Mouse (Mus musculus): ENCODE results near the gene D17H6S53E.

The D17H6S53E gene

DNA sequence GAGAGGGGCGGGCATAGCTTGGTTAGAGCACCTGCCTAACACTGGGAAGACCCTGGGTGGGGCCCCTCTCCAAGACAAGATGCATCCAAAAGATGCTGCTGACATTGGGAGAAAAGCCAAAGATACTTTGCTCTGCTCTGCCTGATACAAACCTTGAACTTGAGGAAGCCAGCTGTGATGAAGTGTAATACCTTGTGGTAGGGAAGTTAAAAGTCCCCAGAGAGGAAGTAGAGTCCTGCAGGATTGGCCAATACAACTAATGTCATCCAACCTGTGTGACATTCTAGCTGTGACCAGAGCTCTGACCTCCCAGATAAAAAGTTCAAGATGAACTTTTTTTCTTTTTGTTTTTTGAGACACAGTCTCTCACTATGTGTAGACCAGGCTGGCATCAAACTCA, 1.1 kb upstream of the D17H6S53E start:
- in situ Hi-C loops (cut with MboI; ENCODE audit: unreplicated experiment in 2 of 2) = loop anchor here in 1 of 2 experiments (5.0 to 25.0 kb wide), 2 partner anchors 107 to 387 kb away; partner anchors contain the start of genes Atp6v1g2, Cchcr1, Pou5f1 and Tcf19

- in situ Hi-C loops (cut with MboI; ENCODE audit: unreplicated experiment in 2 of 2) = loop anchor here in 1 of 2 experiments (5.0 to 25.0 kb wide), 2 partner anchors 107 to 387 kb away; partner anchors contain the start of genes Atp6v1g2, Cchcr1, Pou5f1 and Tcf19
Measured at GRCm38 (mm10) chr17:35125578-35125977, 595 bp upstream of the D17H6S53E start.

DNA sequence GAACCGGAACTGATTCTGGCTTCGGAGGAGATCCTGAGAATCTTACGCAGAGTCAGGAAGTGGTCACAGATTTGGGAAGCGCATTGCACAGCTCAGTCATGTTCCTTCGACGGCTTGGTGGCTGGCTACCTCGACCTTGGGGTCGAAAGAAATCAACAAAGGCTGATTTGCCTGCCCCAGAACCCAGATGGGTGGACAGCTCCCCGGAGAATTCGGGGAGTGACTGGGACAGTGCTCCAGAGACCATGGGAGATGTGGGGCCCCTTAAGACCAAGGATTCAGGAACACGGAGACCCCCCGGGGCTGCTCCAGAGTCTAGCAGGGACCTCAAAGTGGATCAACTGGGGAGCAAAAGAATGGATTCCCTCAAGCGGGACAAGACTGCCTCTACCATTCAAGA, 844 bp downstream of the D17H6S53E start:
- in situ Hi-C loops (cut with MboI; ENCODE audit: unreplicated experiment in 2 of 2) = loop anchor here in 1 of 2 experiments (5.0 to 25.0 kb wide), 2 partner anchors 105 to 385 kb away; partner anchors contain the start of genes Atp6v1g2, Cchcr1, Pou5f1 and Tcf19

DNA sequence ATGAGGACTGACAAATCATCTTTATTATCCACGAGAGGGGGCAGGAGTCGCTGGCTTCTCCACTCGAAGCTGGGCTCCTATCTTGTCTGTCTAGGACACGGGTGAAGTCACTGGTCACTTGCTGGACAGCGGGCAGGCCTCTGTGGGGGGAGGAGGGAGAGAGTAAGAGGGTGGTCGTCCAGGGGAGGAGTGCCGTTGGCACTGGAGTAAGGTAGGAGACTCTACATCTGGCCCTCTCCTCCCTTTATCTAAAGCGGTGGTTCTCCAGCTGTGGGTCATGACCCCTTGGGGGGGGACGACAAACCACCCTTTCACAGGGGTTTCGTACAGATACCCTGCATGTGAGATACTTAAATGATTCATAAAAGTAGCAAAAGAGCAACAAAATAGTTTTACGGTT, 2.8 kb downstream of the D17H6S53E start:
- in situ Hi-C loops (cut with MboI; ENCODE audit: unreplicated experiment in 2 of 2) = loop anchor here in 1 of 2 experiments (5.0 to 25.0 kb wide), 2 partner anchors 103 to 383 kb away; partner anchors contain the start of genes Atp6v1g2, Cchcr1, Pou5f1 and Tcf19

- in situ Hi-C loops (cut with MboI; ENCODE audit: unreplicated experiment in 2 of 2) = loop anchor here in 1 of 2 experiments (25.0 kb wide), 1 partner anchor 381 kb away; the partner anchor contains the start of genes Cchcr1, Pou5f1 and Tcf19
Measured at GRCm38 (mm10) chr17:35131038-35131437, 4.9 kb downstream of the D17H6S53E start.

- in situ Hi-C loops (cut with MboI; ENCODE audit: unreplicated experiment in 2 of 2) = loop anchor here in 1 of 2 experiments (25.0 kb wide), 1 partner anchor 381 kb away; the partner anchor contains the start of genes Cchcr1, Pou5f1 and Tcf19
Measured at GRCm38 (mm10) chr17:35131500-35132173, 5.5 kb downstream of the D17H6S53E start, which contains the start of gene Apom. Apom (minus strand) TSS chr17:35132050.

DNA sequence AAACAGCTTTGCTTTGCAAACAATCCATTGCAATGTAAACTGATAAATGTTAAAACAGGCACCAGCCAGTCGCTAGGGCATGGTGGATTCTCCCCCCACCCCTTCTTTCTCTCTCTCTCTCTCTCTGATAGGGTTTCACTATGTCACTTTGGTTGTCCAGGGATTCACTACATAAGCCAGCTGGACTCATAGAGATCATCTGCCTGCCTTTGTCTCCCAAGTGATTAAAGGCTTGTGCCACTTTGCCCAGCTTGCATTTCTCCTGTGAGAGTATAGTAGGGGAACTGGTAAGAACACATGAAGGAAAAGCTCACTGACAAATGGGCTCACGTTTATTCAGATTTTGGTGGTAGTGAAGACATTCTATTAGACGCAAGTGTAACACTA, 6.0 kb downstream of the D17H6S53E start:
- in situ Hi-C loops (cut with MboI; ENCODE audit: unreplicated experiment in 2 of 2) = loop anchor here in 1 of 2 experiments (25.0 kb wide), 1 partner anchor 380 kb away; the partner anchor contains the start of genes Cchcr1, Pou5f1 and Tcf19

GRCm38 (mm10) chr17:35133517-35133916, 7.3 kb downstream of the D17H6S53E start:
- in situ Hi-C loops (cut with MboI; ENCODE audit: unreplicated experiment in 2 of 2) = loop anchor here in 1 of 2 experiments (25.0 kb wide), 1 partner anchor 379 kb away; the partner anchor contains the start of genes Cchcr1, Pou5f1 and Tcf19

DNA sequence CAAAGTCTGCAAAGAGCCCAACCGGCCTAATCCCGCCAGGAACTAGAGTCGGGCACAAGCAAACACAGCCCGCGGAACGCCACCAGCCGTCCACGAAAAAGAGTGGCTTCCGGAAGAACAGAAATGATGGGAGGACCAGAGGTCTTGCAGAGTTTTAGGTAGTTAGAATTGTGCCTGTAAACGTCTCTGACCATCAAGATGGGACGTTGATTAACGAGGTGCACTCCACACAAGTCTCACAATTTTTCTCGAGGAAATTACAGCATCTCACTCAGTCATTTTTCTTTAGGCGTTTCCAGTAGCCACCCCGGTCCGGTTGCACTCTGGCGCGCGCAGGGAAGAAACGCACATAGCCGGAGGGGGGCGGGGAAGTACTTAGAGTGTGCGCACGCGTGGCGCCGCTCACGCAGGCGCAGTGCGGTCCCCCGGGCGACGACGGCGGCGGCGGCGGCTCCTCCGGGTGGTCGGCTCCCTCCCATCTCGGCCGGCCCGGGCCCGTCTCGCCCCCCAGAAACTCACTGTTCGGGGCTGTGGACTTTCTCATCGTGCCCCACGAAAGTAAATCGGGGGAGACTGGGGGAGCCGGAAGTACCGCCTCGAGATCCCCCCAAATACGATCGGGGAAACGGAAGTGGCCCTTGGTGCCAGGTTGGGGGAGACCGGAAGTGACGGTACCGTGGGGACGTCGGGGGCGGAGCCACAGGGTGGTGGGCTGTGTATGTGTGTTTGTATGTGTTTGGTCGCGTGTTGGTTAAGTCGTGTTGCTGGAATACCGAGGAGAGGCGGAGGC, 8.8 kb downstream of the D17H6S53E start, which contains the start of gene Bag6:
Bag6 (plus strand) TSS at position 378 of the 790 bp plus-strand sequence.
- in situ Hi-C loops (cut with MboI; ENCODE audit: unreplicated experiment in 2 of 2) = loop anchor here in 1 of 2 experiments (25.0 kb wide), 1 partner anchor 377 kb away; the partner anchor contains the start of genes Cchcr1, Pou5f1 and Tcf19

DNA sequence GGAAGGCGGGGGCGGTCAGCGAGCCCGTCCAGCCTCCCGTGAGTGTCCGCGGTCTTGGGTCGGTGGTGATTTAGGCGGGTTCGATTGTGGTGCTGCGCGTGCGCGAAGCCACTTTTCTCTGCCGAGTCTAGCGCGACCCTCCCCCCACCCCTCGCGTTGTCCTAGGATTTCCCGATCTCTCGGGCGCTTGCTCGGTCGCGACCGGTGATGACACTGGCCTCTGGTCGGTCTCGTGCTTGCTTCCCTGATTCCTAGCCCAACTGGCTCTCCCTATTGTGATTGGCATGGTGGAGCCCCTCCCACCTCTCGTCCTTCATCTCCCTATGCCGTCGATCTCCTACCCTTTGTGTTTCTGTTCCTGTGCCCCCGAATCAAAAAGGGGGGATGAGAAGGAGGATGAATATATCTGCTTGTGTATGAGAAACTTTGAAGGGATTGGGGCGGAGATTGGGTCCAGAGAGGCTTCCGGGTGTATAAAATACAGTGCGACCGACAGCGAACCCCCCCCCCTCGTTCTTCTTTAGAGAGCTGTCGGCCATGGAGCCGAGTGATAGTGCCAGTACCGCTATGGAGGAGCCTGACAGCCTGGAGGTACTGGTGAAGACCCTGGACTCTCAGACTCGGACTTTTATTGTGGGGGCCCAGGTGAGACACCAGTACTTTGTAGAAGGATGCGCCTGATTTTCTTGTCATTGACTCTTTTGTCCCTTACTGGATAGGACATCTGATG, 9.6 kb downstream of the D17H6S53E start:
- in situ Hi-C loops (cut with MboI; ENCODE audit: unreplicated experiment in 2 of 2) = loop anchor here in 1 of 2 experiments (25.0 kb wide), 1 partner anchor 377 kb away; the partner anchor contains the start of genes Cchcr1, Pou5f1 and Tcf19

GRCm38 (mm10) chr17:35139269-35139668, 13.1 kb downstream of the D17H6S53E start:
- in situ Hi-C loops (cut with MboI; ENCODE audit: unreplicated experiment in 2 of 2) = loop anchor here in 1 of 2 experiments (25.0 kb wide), 1 partner anchor 373 kb away; the partner anchor contains the start of genes Cchcr1, Pou5f1 and Tcf19

- in situ Hi-C loops (cut with MboI; ENCODE audit: unreplicated experiment in 2 of 2) = loop anchor here in 1 of 2 experiments (25.0 kb wide), 1 partner anchor 372 kb away; the partner anchor contains the start of genes Cchcr1, Pou5f1 and Tcf19
Measured at GRCm38 (mm10) chr17:35140490-35140996, 14.4 kb downstream of the D17H6S53E start.

DNA sequence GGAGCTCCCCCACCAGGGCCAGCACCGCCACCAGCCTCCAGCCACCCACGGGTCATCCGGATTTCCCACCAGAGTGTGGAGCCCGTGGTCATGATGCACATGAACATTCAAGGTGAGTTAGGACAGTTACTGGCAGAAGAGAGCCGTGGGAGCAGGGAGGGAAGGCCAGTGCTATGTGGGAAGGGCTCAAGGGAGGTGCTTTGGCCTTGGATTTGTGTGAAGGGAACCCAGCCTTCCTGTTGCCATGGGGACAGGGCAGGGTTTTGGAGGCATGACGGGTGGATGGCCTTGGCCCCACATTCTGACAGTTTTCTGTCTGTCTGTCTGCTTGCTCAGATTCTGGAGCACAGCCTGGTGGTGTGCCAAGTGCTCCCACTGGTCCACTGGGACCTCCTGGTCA, 15.8 kb downstream of the D17H6S53E start:
- in situ Hi-C loops (cut with MboI; ENCODE audit: unreplicated experiment in 2 of 2) = loop anchor here in 1 of 2 experiments (25.0 kb wide), 1 partner anchor 370 kb away; the partner anchor contains the start of genes Cchcr1, Pou5f1 and Tcf19

- in situ Hi-C loops (cut with MboI; ENCODE audit: unreplicated experiment in 2 of 2) = loop anchor here in 1 of 2 experiments (25.0 kb wide), 1 partner anchor 366 kb away; the partner anchor contains the start of genes Cchcr1, Pou5f1 and Tcf19
Measured at GRCm38 (mm10) chr17:35146139-35146538, 20.0 kb downstream of the D17H6S53E start.

- in situ Hi-C loops (cut with MboI; ENCODE audit: unreplicated experiment in 2 of 2) = loop anchor here in 1 of 2 experiments (25.0 kb wide), 1 partner anchor 365 kb away; the partner anchor contains the start of genes Cchcr1, Pou5f1 and Tcf19
Measured at GRCm38 (mm10) chr17:35147348-35147747, 21.2 kb downstream of the D17H6S53E start.

GRCm38 (mm10) chr17:35147922-35148639, 21.9 kb downstream of the D17H6S53E start:
- in situ Hi-C loops (cut with MboI; ENCODE audit: unreplicated experiment in 2 of 2) = loop anchor here in 1 of 2 experiments (25.0 kb wide), 1 partner anchor 364 kb away; the partner anchor contains the start of genes Cchcr1, Pou5f1 and Tcf19

DNA sequence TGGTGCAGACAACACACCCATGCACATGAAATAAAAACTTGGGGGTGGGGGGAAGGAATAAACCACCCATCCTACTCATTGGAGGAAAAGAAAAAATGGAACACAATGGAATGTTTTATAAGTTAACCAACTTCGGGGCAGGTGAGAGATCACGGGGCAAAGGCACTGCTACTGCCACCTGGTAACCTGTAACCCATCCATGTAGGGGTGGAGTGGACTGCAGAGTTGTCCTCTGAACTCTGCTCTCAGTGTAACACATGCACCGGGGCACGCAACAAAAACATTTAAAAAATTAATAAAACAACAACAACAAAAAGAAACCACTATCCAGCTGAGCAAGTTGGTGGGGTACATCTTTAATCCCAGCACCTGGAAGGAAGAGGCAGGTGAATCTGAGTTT, 25.9 kb downstream of the D17H6S53E start:
- in situ Hi-C loops (cut with MboI; ENCODE audit: unreplicated experiment in 2 of 2) = no loop called here

DNA sequence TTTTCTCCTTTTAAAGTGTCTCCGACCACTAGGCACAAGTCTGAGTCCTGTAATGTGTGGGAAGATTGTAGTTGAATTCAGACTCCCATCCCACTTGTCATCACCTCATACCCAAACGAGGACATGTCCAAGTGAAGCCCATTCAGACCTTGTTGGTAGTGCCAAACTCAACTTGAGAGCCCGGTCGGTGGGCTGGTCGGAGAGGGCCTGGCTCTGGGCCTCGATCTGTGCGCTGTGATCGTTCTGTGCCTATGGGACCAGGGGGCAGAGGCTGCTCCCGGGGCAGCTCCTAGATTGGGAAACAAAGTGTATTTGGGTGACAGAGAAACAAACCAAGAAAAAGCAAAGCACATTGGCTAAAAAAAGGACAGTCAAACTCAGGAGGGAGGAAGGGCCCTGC, 26.9 kb downstream of the D17H6S53E start:
- in situ Hi-C loops (cut with MboI; ENCODE audit: unreplicated experiment in 2 of 2) = no loop called here
